11 mouse cellular contexts compared by ENCODE assay signal in genomic region chr8:84636051-84636691, GRCm38 (mm10). TPM values are rescaled to one million over a fixed set of nuclear protein-coding genes. Genes with fewer than 3 reads are reported as not detected.
A peak's percentile ranks its signal among the peaks of the same experiment; 100 is the strongest.
DNase-seq lines count a peak whose midpoint lies in the region; ATAC-seq and TF ChIP-seq lines count a peak whose summit lies in the region.
"Had no signal": no experiment of that assay in that cellular context is flagged by ENCODE, and none has a peak within 500 bp of the region (broad histone marks: within the 10 kb centered on the region; RNA-seq: fewer than 3 reads in every experiment).

No protein-coding gene starts in this region.

- no peaks in the 10 kb centered on the region for H3K36me3 ChIP-seq in lung, embryonic 14.5 days (ENCODE audit: insufficient read depth)
- no peaks in the 10 kb centered on the region for H3K36me3 ChIP-seq in intestine, embryonic 16.5 days (ENCODE audit: control insufficient read depth, insufficient read depth, low read length)
- no peaks in the 10 kb centered on the region; the same call in 1 of the 2 replicates for H3K36me3 ChIP-seq in liver, postnatal 0 days (replicated peaks; ENCODE audit: insufficient read depth, low read length)
- H3K36me3 ChIP-seq: liver, embryonic 15.5 days had no signal

- H3K4me3 ChIP-seq in lung, embryonic 14.5 days (ENCODE audit: low read depth, low read length) = no peak overlapping the region
- H3K4me3 ChIP-seq in lung, adult 2 months (replicated peaks; ENCODE audit: extremely low read depth, low read depth, low read length) = no peak overlapping the region
- no peak overlapping the region for H3K4me3 ChIP-seq in intestine, embryonic 16.5 days (ENCODE audit: low read length)
- H3K4me3 ChIP-seq in liver, postnatal 0 days (ENCODE audit: low read depth, low read length) = no peak overlapping the region
- H3K4me3 ChIP-seq: liver, embryonic 15.5 days had no signal

- no peak for ATAC-seq in lung, embryonic 14.5 days (ENCODE audit: insufficient read depth)
- ATAC-seq in intestine, embryonic 16.5 days = no peak
- no peak for ATAC-seq in liver, postnatal 0 days

- no peak for TF ChIP-seq EP300 in liver, postnatal 0 days (IDR thresholded peaks at IDR 0.05; ENCODE audit: low read depth)

- peaks cover 5% of the 10 kb centered on the region; the same call in 1 of the 2 replicates for H3K4me1 ChIP-seq in lung, embryonic 14.5 days (ENCODE audit: insufficient read depth)
- no peaks in the 10 kb centered on the region for H3K4me1 ChIP-seq in lung, adult 2 months (ENCODE audit: control insufficient read depth, insufficient read depth, low read length)
- H3K4me1 ChIP-seq in intestine, embryonic 16.5 days (ENCODE audit: control insufficient read depth, insufficient read depth, low read length) = peaks cover 21% of the 10 kb centered on the region
- H3K4me1 ChIP-seq in liver, postnatal 0 days (ENCODE audit: insufficient read depth) = peaks cover 11% of the 10 kb centered on the region

- WGBS in lung, embryonic 14.5 days = 80% methylated on average over 17 of the region's 17 CpGs
- 87% methylated on average over 17 of the region's 17 CpGs for WGBS in lung, adult 2 months
- WGBS in intestine, embryonic 16.5 days = 81% methylated on average over 17 of the region's 17 CpGs
- 87% methylated on average over 17 of the region's 17 CpGs for WGBS in liver, postnatal 0 days (ENCODE audit: insufficient replicate concordance)

- no peaks in the 10 kb centered on the region for H3K27me3 ChIP-seq in lung, embryonic 14.5 days (ENCODE audit: insufficient read depth, low read length)
- no peaks in the 10 kb centered on the region for H3K27me3 ChIP-seq in intestine, embryonic 16.5 days (replicated peaks; ENCODE audit: control insufficient read depth, insufficient read depth, low read length)
- H3K27me3 ChIP-seq in liver, postnatal 0 days (ENCODE audit: insufficient read depth, low read length) = 0 out of 2 replicates have a peak, but pooled peaks cover 4% of the 10 kb centered on the region

- TF ChIP-seq POLR2A in lung, adult 2 months (IDR thresholded peaks at IDR 0.05; ENCODE audit: borderline replicate concordance, extremely low read depth, low read depth, low read length) = no peak

- no peak for TF ChIP-seq CTCF in lung, embryonic 14.5 days (IDR thresholded peaks at IDR 0.05; ENCODE audit: low read depth)
- TF ChIP-seq CTCF in lung, adult 2 months (IDR thresholded peaks at IDR 0.05; ENCODE audit: insufficient read depth, low read length) = no peak
- TF ChIP-seq CTCF in liver, postnatal 0 days (IDR thresholded peaks at IDR 0.05; ENCODE audit: low read depth) = no peak

- no peaks in the 10 kb centered on the region for H3K9me3 ChIP-seq in lung, embryonic 14.5 days (ENCODE audit: low read depth, low read length)
- no peaks in the 10 kb centered on the region for H3K9me3 ChIP-seq in intestine, embryonic 16.5 days (ENCODE audit: control insufficient read depth, low read length)
- no peaks in the 10 kb centered on the region for H3K9me3 ChIP-seq in liver, postnatal 0 days (ENCODE audit: low read length)
- H3K9me3 ChIP-seq: liver, embryonic 15.5 days had no signal

- no peak overlapping the region for H3K4me2 ChIP-seq in lung, embryonic 14.5 days
- no peak overlapping the region for H3K4me2 ChIP-seq in intestine, embryonic 16.5 days (ENCODE audit: low read depth, low read length)
- no peak overlapping the region for H3K4me2 ChIP-seq in liver, postnatal 0 days (ENCODE audit: low read depth, low read length)
- H3K4me2 ChIP-seq: liver, embryonic 15.5 days had no signal

- H3K27ac ChIP-seq in lung, embryonic 14.5 days (ENCODE audit: low read depth) = no peak overlapping the region; the same call in 1 of the 2 replicates
- H3K27ac ChIP-seq in intestine, embryonic 16.5 days (ENCODE audit: low read length) = peak overlapping the region; percentile 39; the same call in 1 of the 2 replicates
- H3K27ac ChIP-seq in liver, postnatal 0 days (ENCODE audit: low read depth) = no peak overlapping the region
- H3K27ac ChIP-seq: liver, embryonic 15.5 days had no signal

- no peak overlapping the region for H3K9ac ChIP-seq in lung, embryonic 14.5 days
- H3K9ac ChIP-seq in intestine, embryonic 16.5 days (ENCODE audit: low read depth, low read length) = peak overlapping the region; percentile 58
- no peak overlapping the region for H3K9ac ChIP-seq in liver, postnatal 0 days (replicated peaks)
- H3K9ac ChIP-seq: liver, embryonic 15.5 days had no signal

- DNase-seq in lung, embryonic 14.5 days = peak; percentile 51
- DNase-seq in lung, adult 2 months = no peak
- peak; percentile 66 to 68 for DNase-seq in cerebellum, postnatal 25 days
- DNase-seq in lung, postnatal 10 days = peak; percentile 64
- no peak for DNase-seq in ovary, postnatal 14 days (ENCODE audit: low spot score)
- DNase-seq in liver, postnatal 0 days = no peak
- DNase-seq in ovary, postnatal 36 days (ENCODE audit: low spot score) = no peak
- DNase-seq: heart, postnatal 10 days; thymus, postnatal 14 days had no signal

RNA-seq across cellular contexts. Expression of gene Ier2, which starts 26.5 kb away (rescaled TPM):
- 81.7 and 83.8 TPM in 2 replicates for polyA plus RNA-seq in lung, embryonic 14.5 days (2014; fragmentation: Nextera tagmentation; extraction: Ambion mirVana)
- 34.6 and 47.1 TPM in 2 replicates for polyA plus RNA-seq in lung, adult 2 months (2012; rRNA removed)
- 77.7 and 78.7 TPM in 2 replicates for polyA plus RNA-seq in intestine, embryonic 16.5 days (2015; fragmentation: Nextera tagmentation; extraction: Ambion mirVana)
- 32.3 and 32.9 TPM in 2 replicates for polyA plus RNA-seq in liver, postnatal 0 days (2015; fragmentation: Nextera tagmentation; extraction: Ambion mirVana)

RNA-seq across cellular contexts. Expression of gene Trmt1, which starts 49.9 kb away (rescaled TPM):
- polyA plus RNA-seq in lung, embryonic 14.5 days (2014; fragmentation: Nextera tagmentation; extraction: Ambion mirVana) = 66.1 and 68.6 TPM in 2 replicates
- 87.5 and 99.1 TPM in 2 replicates for polyA plus RNA-seq in lung, adult 2 months (2012; rRNA removed)
- polyA plus RNA-seq in intestine, embryonic 16.5 days (2015; fragmentation: Nextera tagmentation; extraction: Ambion mirVana) = 60.0 and 67.1 TPM in 2 replicates
- 21.3 TPM in 2 replicates for polyA plus RNA-seq in liver, postnatal 0 days (2015; fragmentation: Nextera tagmentation; extraction: Ambion mirVana)

RNA-seq across cellular contexts. Expression of gene Nacc1, which starts 51.5 kb away (rescaled TPM):
- polyA plus RNA-seq in lung, embryonic 14.5 days (2014; fragmentation: Nextera tagmentation; extraction: Ambion mirVana) = 29.8 and 33.8 TPM in 2 replicates
- 72.5 and 81.8 TPM in 2 replicates for polyA plus RNA-seq in lung, adult 2 months (2012; rRNA removed)
- 11.0 and 14.8 TPM in 2 replicates for polyA plus RNA-seq in intestine, embryonic 16.5 days (2015; fragmentation: Nextera tagmentation; extraction: Ambion mirVana)
- 3.3 and 3.6 TPM in 2 replicates for polyA plus RNA-seq in liver, postnatal 0 days (2015; fragmentation: Nextera tagmentation; extraction: Ambion mirVana)

Comparison
In these comparisons a context has a peak if more than half of its experiments do, and no peak if none do; other contexts are left out.
1. DNase-seq: peak in lung, embryonic 14.5 days (single experiment), cerebellum, postnatal 25 days (2 of 2) and lung, postnatal 10 days (single experiment); none in lung, adult 2 months (single experiment), ovary, postnatal 14 days (single experiment), liver, postnatal 0 days (single experiment) and ovary, postnatal 36 days (single experiment).